Mouse (Mus musculus) megakaryocyte, embryonic 14.5 days (primary cell): Measurements from ENCODE around the gene Chrm2.

Experiments used
- FLI1 ChIP-seq: IDR thresholded peaks from 2 replicates; pipeline ENCODE4 v1.6.1; 2012; ENCODE audit warnings: low read length, inconsistent platforms, mixed read lengths
- GATA1 ChIP-seq: IDR thresholded peaks from 3 replicates; pipeline ENCODE4 v1.6.1; 2012; ENCODE audit warnings: mixed read lengths, low read length, inconsistent platforms, borderline replicate concordance

DNA sequence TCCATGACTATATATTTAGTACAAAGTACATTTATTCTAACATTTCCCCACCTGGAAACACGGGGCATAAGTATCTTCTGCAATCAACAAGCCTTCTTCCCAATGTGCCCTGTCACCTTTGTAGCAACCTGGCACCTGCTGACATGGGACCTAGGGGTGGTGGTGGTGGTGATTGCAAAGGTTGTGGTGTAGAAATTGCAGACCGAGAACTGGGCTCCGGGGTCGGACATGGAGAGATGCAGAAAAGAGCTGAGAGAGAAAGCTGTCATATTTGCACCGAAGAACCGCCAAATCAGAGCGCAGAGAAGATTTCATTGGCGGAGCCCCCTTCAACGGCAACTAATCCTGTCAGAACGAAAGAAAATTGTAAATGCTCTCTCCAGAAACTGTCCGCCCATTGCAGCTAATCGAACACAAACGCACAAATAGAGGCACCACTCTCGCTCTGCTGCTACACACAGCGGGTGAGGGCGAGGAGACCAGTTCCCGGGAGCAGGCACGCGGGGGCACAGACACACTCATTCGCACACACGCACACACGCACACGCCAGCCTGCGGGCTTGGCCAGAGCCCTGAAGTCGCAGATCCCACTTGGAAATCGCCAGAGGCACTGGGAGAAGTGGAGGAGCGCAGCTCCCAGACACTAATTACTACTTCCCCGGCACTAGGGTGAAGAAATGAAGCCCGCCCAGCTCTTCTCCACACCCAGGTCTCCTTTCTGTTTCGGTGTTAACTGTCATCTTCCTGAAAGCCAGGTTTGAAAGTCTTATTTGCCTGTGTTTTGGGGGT lies at the start of gene Chrm2:
- TF ChIP-seq GATA1 (no peak), FLI1 (no peak)
